In genomic region chr16:89944050-89944449, GRCm38 (mm10) we compare ENCODE assay signal across 10 mouse cellular contexts.
A peak's percentile ranks its signal among the peaks of the same experiment; 100 is the strongest.
DNase-seq lines count a peak whose midpoint lies in the region; ATAC-seq and TF ChIP-seq lines count a peak whose summit lies in the region.
"Had no signal": no experiment of that assay in that cellular context is flagged by ENCODE, and none has a peak within 500 bp of the region (broad histone marks: within the 10 kb centered on the region; RNA-seq: fewer than 3 reads in every experiment).

No protein-coding gene starts in this region.

- H3K4me3 ChIP-seq in lung, embryonic 14.5 days (ENCODE audit: low read depth, low read length): no peak overlapping the region
- no peak overlapping the region for H3K4me3 ChIP-seq in forebrain, embryonic 11.5 days (ENCODE audit: low read depth, low read length)
- no peak overlapping the region for H3K4me3 ChIP-seq in limb, embryonic 12.5 days (replicated peaks)
- no peak overlapping the region for H3K4me3 ChIP-seq in neural tube, embryonic 15.5 days (replicated peaks)

- H3K27me3 ChIP-seq in lung, embryonic 14.5 days (ENCODE audit: insufficient read depth, low read length): no peaks in the 10 kb centered on the region
- H3K27me3 ChIP-seq in forebrain, embryonic 11.5 days (ENCODE audit: control insufficient read depth, insufficient read depth, low read length): no peaks in the 10 kb centered on the region
- H3K27me3 ChIP-seq in limb, embryonic 12.5 days: no peaks in the 10 kb centered on the region
- H3K27me3 ChIP-seq in neural tube, embryonic 15.5 days (replicated peaks): no peaks in the 10 kb centered on the region

- H3K27ac ChIP-seq in lung, embryonic 14.5 days (ENCODE audit: low read depth): no peak overlapping the region
- no peak overlapping the region for H3K27ac ChIP-seq in forebrain, embryonic 11.5 days (ENCODE audit: low read depth, low read length)
- peak overlapping the region; percentile 64 for H3K27ac ChIP-seq in limb, embryonic 12.5 days
- no peak overlapping the region for H3K27ac ChIP-seq in neural tube, embryonic 15.5 days (replicated peaks)

- no peak overlapping the region for H3K9ac ChIP-seq in lung, embryonic 14.5 days
- no peak overlapping the region for H3K9ac ChIP-seq in forebrain, embryonic 11.5 days (ENCODE audit: low read length)
- no peak overlapping the region for H3K9ac ChIP-seq in limb, embryonic 12.5 days (replicated peaks)
- no peak overlapping the region; the same call in 1 of the 2 replicates for H3K9ac ChIP-seq in neural tube, embryonic 15.5 days (replicated peaks)

- DNase-seq in lung, embryonic 14.5 days: no peak
- DNase-seq in lung, postnatal 14 days: no peak
- DNase-seq in forebrain, embryonic 11.5 days (ENCODE audit: low spot score): peak; percentile 66
- no peak for DNase-seq in gastrocnemius, postnatal 14 days
- DNase-seq in cerebellum, postnatal 4 days (ENCODE audit: low spot score in 2 of 2): no peak
- DNase-seq: right cerebral cortex, postnatal 25 days had no signal

- no peak for TF ChIP-seq CTCF in lung, embryonic 14.5 days (IDR thresholded peaks at IDR 0.05; ENCODE audit: low read depth)

- H3K9me3 ChIP-seq in lung, embryonic 14.5 days (ENCODE audit: low read depth, low read length): no peaks in the 10 kb centered on the region
- H3K9me3 ChIP-seq in forebrain, embryonic 11.5 days (ENCODE audit: control insufficient read depth, low read length): no peaks in the 10 kb centered on the region; the same call in 1 of the 2 replicates
- 0 out of 2 replicates have a peak, but pooled peaks cover 4% of the 10 kb centered on the region for H3K9me3 ChIP-seq in limb, embryonic 12.5 days
- no peaks in the 10 kb centered on the region for H3K9me3 ChIP-seq in neural tube, embryonic 15.5 days (replicated peaks)

- no peaks in the 10 kb centered on the region for H3K36me3 ChIP-seq in lung, embryonic 14.5 days (ENCODE audit: insufficient read depth)
- H3K36me3 ChIP-seq in forebrain, embryonic 11.5 days (ENCODE audit: control insufficient read depth, insufficient read depth, low read length): no peaks in the 10 kb centered on the region
- no peaks in the 10 kb centered on the region; the same call in 1 of the 2 replicates for H3K36me3 ChIP-seq in limb, embryonic 12.5 days
- no peaks in the 10 kb centered on the region for H3K36me3 ChIP-seq in neural tube, embryonic 15.5 days

- intact Hi-C loops in gastrocnemius, postnatal 14 days (cut with DNase I; ENCODE audit: low total_unique reads): loop anchor here (10.0 kb wide), 1 partner anchor 221 kb away; no protein-coding TSS in a partner anchor

- 33% methylated on average over 6 of the region's 6 CpGs for WGBS in lung, embryonic 14.5 days
- 4% methylated on average over 6 of the region's 6 CpGs for WGBS in forebrain, embryonic 11.5 days
- 16% methylated on average over 6 of the region's 6 CpGs for WGBS in limb, embryonic 12.5 days
- 7% methylated on average over 6 of the region's 6 CpGs for WGBS in neural tube, embryonic 15.5 days

- no peak overlapping the region for H3K4me2 ChIP-seq in lung, embryonic 14.5 days
- H3K4me2 ChIP-seq in forebrain, embryonic 11.5 days (ENCODE audit: low read depth, low read length, severe bottlenecking): peak overlapping the region; percentile 0; the same call in 1 of the 2 replicates
- H3K4me2 ChIP-seq in limb, embryonic 12.5 days: peak overlapping the region; percentile 26
- peak overlapping the region; percentile 22 for H3K4me2 ChIP-seq in neural tube, embryonic 15.5 days

- H3K4me1 ChIP-seq in lung, embryonic 14.5 days (ENCODE audit: insufficient read depth): peaks cover 8% of the 10 kb centered on the region
- peaks cover 18% of the 10 kb centered on the region for H3K4me1 ChIP-seq in forebrain, embryonic 11.5 days (replicated peaks; ENCODE audit: control insufficient read depth, insufficient read depth, low read length)
- H3K4me1 ChIP-seq in limb, embryonic 12.5 days (replicated peaks): peaks cover 60% of the 10 kb centered on the region
- peaks cover 30% of the 10 kb centered on the region for H3K4me1 ChIP-seq in neural tube, embryonic 15.5 days

- ATAC-seq in lung, embryonic 14.5 days (ENCODE audit: insufficient read depth): peak; percentile 44; the same call in 1 of the 2 replicates
- peak; percentile 71 for ATAC-seq in forebrain, embryonic 11.5 days (replicated peaks; ENCODE audit: low FRiP score)
- ATAC-seq in limb, embryonic 12.5 days (ENCODE audit: insufficient number of reproducible peaks, insufficient read depth, low FRiP score, low TSS enrichment, low read depth): no peak
- peak; percentile 12; the same call in 1 of the 2 replicates for ATAC-seq in neural tube, embryonic 15.5 days (ENCODE audit: low FRiP score)
- no peak for ATAC-seq in erythroblast, adult 5-6 weeks (replicated peaks; ENCODE audit: low FRiP score, poor library complexity, severe bottlenecking)
- ATAC-seq: inflammation-experienced regulatory T-cells, adult 6 months had no signal

Comparison
In these comparisons a context has a peak if more than half of its experiments do, and no peak if none do; other contexts are left out.
1. ATAC-seq: peak in lung, embryonic 14.5 days (single experiment), forebrain, embryonic 11.5 days (single experiment) and neural tube, embryonic 15.5 days (single experiment); none in limb, embryonic 12.5 days (single experiment) and erythroblast, adult 5-6 weeks (single experiment).